Mouse (Mus musculus) brown adipose tissue, adult 24 weeks (tissue): Measurements from ENCODE around the gene Hipk2. TPM values are rescaled to one million over a fixed set of nuclear protein-coding genes. Genes with fewer than 3 reads are reported as not detected.

ENCODE experiments used
- H3K27ac ChIP-seq: fragments of 200-500 bp; replicated peaks from 2 replicates; pipeline ENCODE4 v1.5.1; 2012; ENCODE audit warnings: low read depth, mild to moderate bottlenecking, low read length
- H3K4me1 ChIP-seq: fragments of 200-500 bp; 2 replicates; pipeline ENCODE4 v1.6.1; 2012; ENCODE audit warnings: low read length, mixed read lengths; ENCODE audit not compliant: control insufficient read depth, insufficient read depth, insufficient read length
- H3K4me3 ChIP-seq: fragments of 200-500 bp; 2 replicates; pipeline ENCODE4 v1.5.1; 2012; ENCODE audit warnings: low read depth, mild to moderate bottlenecking, low read length, moderate library complexity; ENCODE audit not compliant: insufficient read depth
- polyA plus RNA-seq: library from polyadenylated mRNA; stranded (reverse); fragments of >200 nt; gene quantifications from 2 replicates; pipeline ENCODE4 v1.2.4, GENCODE M21; 2012; ENCODE audit not compliant: missing spikeins, insufficient read depth, insufficient read length

Gene Hipk2
- polyA plus RNA-seq, 1 experiment: 63.9 TPM

DNA sequence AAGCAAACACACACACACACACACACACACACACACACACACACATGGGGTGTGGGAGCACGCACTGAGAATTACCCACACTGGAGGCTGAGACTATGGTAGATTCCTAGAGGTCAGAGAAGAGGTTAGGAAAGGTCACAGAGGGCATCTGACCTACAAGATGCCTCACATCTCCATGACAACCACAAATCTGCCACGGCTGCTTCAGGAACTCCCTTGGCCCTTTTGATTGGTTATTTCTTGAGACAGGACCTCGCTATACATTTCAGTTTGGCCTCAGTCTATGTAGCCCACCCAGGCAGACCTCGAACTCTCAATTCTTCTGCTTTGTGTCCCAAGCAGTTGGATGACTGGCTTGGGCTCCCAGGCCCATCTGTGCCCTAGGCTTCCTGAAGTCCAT, 214.3 kb downstream of the Hipk2 start:
- Histone ChIP-seq H3K4me1 (no peaks in the 10 kb centered on the region), H3K4me3 (no peak overlapping the region), H3K27ac (no peak overlapping the region)

GRCm38 (mm10) chr6:38650263-38650937, 225.6 kb downstream of the Hipk2 start:
- H3K27ac ChIP-seq: no peak overlapping the region
- no peak overlapping the region for H3K4me3 ChIP-seq
- H3K4me1 ChIP-seq: no peaks in the 10 kb centered on the region

- H3K4me3 ChIP-seq: no peak overlapping the region
- no peak overlapping the region for H3K27ac ChIP-seq
- H3K4me1 ChIP-seq: no peaks in the 10 kb centered on the region
Measured at GRCm38 (mm10) chr6:38649545-38649944, 226.4 kb downstream of the Hipk2 start.

Other genes with a start within 250 kb of the Hipk2 start
- 1.3 TPM in 1 of 2 replicates, not detected in the other for gene Klrg2, start 238.9 kb downstream of the Hipk2 start, polyA plus RNA-seq
- not detected in 2 replicates for gene Clec2l, start 213.1 kb downstream of the Hipk2 start, polyA plus RNA-seq
- gene Tbxas1, start 761 bp downstream of the Hipk2 start, polyA plus RNA-seq: 1.4 and 1.8 TPM in 2 replicates
- 9.3 and 13.8 TPM in 2 replicates for gene Parp12, start 242.2 kb upstream of the Hipk2 start, polyA plus RNA-seq